Mouse (Mus musculus) spleen, adult 10 weeks (tissue): Measurements from ENCODE around the gene Zfp804b. TPM values are rescaled to one million over a fixed set of nuclear protein-coding genes. Genes with fewer than 3 reads are reported as not detected.

ENCODE experiments used
- polyA plus RNA-seq: library from polyadenylated mRNA; stranded (reverse); fragments of 350-450 nt; fragmentation: Illumina TruSeq; extraction: RNeasy Lipid Tissue Mini Kit (QIAGEN cat#74804); gene quantifications from one replicate; pipeline ENCODE4 v1.2.3, GENCODE M21; 2015; ENCODE audit warnings: low replicate concordance; ENCODE audit not compliant: insufficient read depth

Gene Zfp804b
- not detected for polyA plus RNA-seq

DNA sequence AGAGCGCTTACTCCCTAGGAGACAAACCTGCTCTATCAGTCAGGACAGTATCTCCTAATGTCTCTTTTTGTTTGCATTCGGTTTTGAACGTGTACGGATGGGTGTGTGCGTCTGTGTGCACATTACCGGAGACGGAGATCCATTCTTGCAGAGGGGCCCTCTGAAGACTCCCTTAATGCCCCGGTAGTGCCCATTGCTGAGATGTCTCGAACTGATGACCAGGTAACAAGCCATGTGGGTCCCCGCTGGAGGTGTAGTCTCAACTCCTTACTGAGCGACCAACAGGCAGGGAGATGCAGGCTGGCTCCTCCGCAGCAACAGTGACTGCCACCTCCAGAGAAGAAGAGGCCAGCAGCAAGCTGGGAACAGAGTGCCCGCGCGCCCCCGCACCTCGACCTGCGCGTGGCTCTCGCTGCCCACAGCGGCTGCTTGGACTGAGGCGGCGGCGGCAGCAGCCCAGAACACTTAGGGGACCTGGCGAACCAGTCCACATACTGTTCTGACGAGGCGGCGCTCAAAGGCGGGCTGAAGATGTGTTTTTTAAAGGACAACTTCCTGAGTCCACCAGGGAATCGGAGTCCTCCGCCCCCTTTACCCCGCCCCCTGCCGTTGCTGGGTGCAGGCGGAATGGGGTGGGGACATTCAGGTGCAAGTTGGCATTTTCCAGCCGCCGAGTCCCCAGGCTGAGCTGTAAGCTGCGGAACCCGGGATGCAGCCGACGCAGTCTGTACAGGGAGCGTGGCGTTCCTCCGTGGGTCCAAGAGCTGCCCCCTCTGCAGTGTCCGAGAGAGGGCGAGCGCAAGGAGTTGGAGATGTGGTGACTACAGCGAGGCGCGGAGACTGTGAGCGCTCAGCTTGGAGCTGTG lies at the start of gene Zfp804b:
TSS of gene Zfp804b (minus strand) at position 612 of the 866 bp plus-strand sequence.

DNA sequence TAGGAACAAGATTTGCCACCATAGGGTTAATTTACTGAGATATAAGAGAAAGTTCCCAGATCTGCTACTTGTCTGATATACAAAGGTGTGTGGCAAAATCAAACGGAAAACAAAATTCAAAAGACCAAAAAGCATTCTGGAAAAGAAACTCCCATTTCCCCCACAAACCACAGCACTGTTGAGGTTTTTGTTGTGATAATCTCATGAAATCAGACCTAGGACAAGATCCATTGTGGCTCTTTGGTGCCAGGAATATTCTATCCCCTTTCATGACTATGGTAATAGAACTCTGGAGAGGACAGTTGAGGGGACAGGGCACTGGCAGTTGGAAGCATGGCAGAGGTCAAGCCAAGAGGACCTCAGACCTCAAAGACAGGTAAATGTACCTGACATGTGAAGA lies 40.7 kb downstream of the Zfp804b start, which contains the start of gene Tex47:
TSS of gene Tex47 (plus strand) at position 301 of the 400 bp plus-strand sequence.

Other genes with a start within 250 kb of the Zfp804b start
- not detected for gene Tex47, start 40.6 kb downstream of the Zfp804b start, polyA plus RNA-seq